Mouse (Mus musculus): ENCODE data around the gene Slc16a10.

Gene Slc16a10

GRCm38 (mm10) chr10:40177323-40177962, 35.4 kb upstream of the Slc16a10 start:
- Histone ChIP-seq H3K9me3 (ENCODE audit: low read length) (no peaks in the 10 kb centered on the region), H3K4me1 (replicated peaks; ENCODE audit: low read depth, low read length) (no peaks in the 10 kb centered on the region), H3K4me3 (replicated peaks; ENCODE audit: low read length) (no peak overlapping the region), H3K36me3 (ENCODE audit: insufficient read depth, low read length) (no peaks in the 10 kb centered on the region), H3K27me3 (ENCODE audit: insufficient read depth, low read length) (0 out of 2 replicates have a peak, but pooled peaks cover 4% of the 10 kb centered on the region)
- TF ChIP-seq POU5F1 (IDR thresholded peaks at IDR 0.05; ENCODE audit: borderline replicate concordance, low read length) (no peak), NANOG (IDR thresholded peaks at IDR 0.05; ENCODE audit: borderline replicate concordance, low read length) (no peak), CTCF (conservative IDR thresholded peaks at IDR 0.05; ENCODE audit: low read length) (no peak)

- no peaks in the 10 kb centered on the region for H3K36me3 ChIP-seq (ENCODE audit: insufficient read depth, low read length)
- TF ChIP-seq CTCF (conservative IDR thresholded peaks at IDR 0.05; ENCODE audit: low read length) = no peak
- H3K4me1 ChIP-seq (replicated peaks; ENCODE audit: low read depth, low read length) = no peaks in the 10 kb centered on the region
- H3K27me3 ChIP-seq (ENCODE audit: insufficient read depth, low read length) = no peaks in the 10 kb centered on the region
- no peak overlapping the region for H3K4me3 ChIP-seq (replicated peaks; ENCODE audit: low read length)
- peaks cover 34% of the 10 kb centered on the region for H3K9me3 ChIP-seq (ENCODE audit: low read length)
These were observed 30.1 kb upstream of the Slc16a10 start for GRCm38 (mm10) chr10:40172136-40172535.

- H3K36me3 ChIP-seq (ENCODE audit: insufficient read depth, low read length) = no peaks in the 10 kb centered on the region
- no peak overlapping the region for H3K4me3 ChIP-seq (replicated peaks; ENCODE audit: low read length)
- TF ChIP-seq NANOG (IDR thresholded peaks at IDR 0.05; ENCODE audit: borderline replicate concordance, low read length) (no peak), POU5F1 (IDR thresholded peaks at IDR 0.05; ENCODE audit: borderline replicate concordance, low read length) (no peak), CTCF (conservative IDR thresholded peaks at IDR 0.05; ENCODE audit: low read length) (no peak)
- H3K9me3 ChIP-seq (ENCODE audit: low read length) = peaks cover 34% of the 10 kb centered on the region
- H3K27me3 ChIP-seq (ENCODE audit: insufficient read depth, low read length) = 0 out of 2 replicates have a peak, but pooled peaks cover under 1% of the 10 kb centered on the region
- no peaks in the 10 kb centered on the region for H3K4me1 ChIP-seq (replicated peaks; ENCODE audit: low read depth, low read length)
These were observed 29.2 kb upstream of the Slc16a10 start for GRCm38 (mm10) chr10:40171211-40171610.

- H3K9me3 ChIP-seq (ENCODE audit: low read length) = peaks cover 34% of the 10 kb centered on the region
- no peak for TF ChIP-seq NANOG (IDR thresholded peaks at IDR 0.05; ENCODE audit: borderline replicate concordance, low read length)
- no peak for TF ChIP-seq CTCF (conservative IDR thresholded peaks at IDR 0.05; ENCODE audit: low read length)
- no peak for TF ChIP-seq POU5F1 (IDR thresholded peaks at IDR 0.05; ENCODE audit: borderline replicate concordance, low read length)
- no peaks in the 10 kb centered on the region for H3K4me1 ChIP-seq (replicated peaks; ENCODE audit: low read depth, low read length)
- 0 out of 2 replicates have a peak, but pooled peaks cover 5% of the 10 kb centered on the region for H3K27me3 ChIP-seq (ENCODE audit: insufficient read depth, low read length)
- no peaks in the 10 kb centered on the region for H3K36me3 ChIP-seq (ENCODE audit: insufficient read depth, low read length)
- no peak overlapping the region for H3K4me3 ChIP-seq (replicated peaks; ENCODE audit: low read length)
These were observed 28.1 kb upstream of the Slc16a10 start for GRCm38 (mm10) chr10:40170141-40170558.

GRCm38 (mm10) chr10:40169566-40169965, 27.5 kb upstream of the Slc16a10 start:
- peaks cover 34% of the 10 kb centered on the region for H3K9me3 ChIP-seq (ENCODE audit: low read length)
- H3K27me3 ChIP-seq (ENCODE audit: insufficient read depth, low read length) = 0 out of 2 replicates have a peak, but pooled peaks cover 5% of the 10 kb centered on the region
- H3K4me1 ChIP-seq (replicated peaks; ENCODE audit: low read depth, low read length) = no peaks in the 10 kb centered on the region
- no peaks in the 10 kb centered on the region for H3K36me3 ChIP-seq (ENCODE audit: insufficient read depth, low read length)
- H3K4me3 ChIP-seq (replicated peaks; ENCODE audit: low read length) = no peak overlapping the region
- TF ChIP-seq NANOG (IDR thresholded peaks at IDR 0.05; ENCODE audit: borderline replicate concordance, low read length) (no peak), CTCF (conservative IDR thresholded peaks at IDR 0.05; ENCODE audit: low read length) (no peak), POU5F1 (IDR thresholded peaks at IDR 0.05; ENCODE audit: borderline replicate concordance, low read length) (no peak)

- no peak for TF ChIP-seq NANOG (IDR thresholded peaks at IDR 0.05; ENCODE audit: borderline replicate concordance, low read length)
- TF ChIP-seq CTCF (conservative IDR thresholded peaks at IDR 0.05; ENCODE audit: low read length) = no peak
- no peak for TF ChIP-seq POU5F1 (IDR thresholded peaks at IDR 0.05; ENCODE audit: borderline replicate concordance, low read length)
- no peak overlapping the region for H3K4me3 ChIP-seq (replicated peaks; ENCODE audit: low read length)
- peaks cover 34% of the 10 kb centered on the region for H3K9me3 ChIP-seq (ENCODE audit: low read length)
- no peaks in the 10 kb centered on the region for H3K36me3 ChIP-seq (ENCODE audit: insufficient read depth, low read length)
- H3K4me1 ChIP-seq (replicated peaks; ENCODE audit: low read depth, low read length) = peaks cover 3% of the 10 kb centered on the region; the same call in 1 of the 2 replicates
- 0 out of 2 replicates have a peak, but pooled peaks cover 5% of the 10 kb centered on the region for H3K27me3 ChIP-seq (ENCODE audit: insufficient read depth, low read length)
These were observed 27.0 kb upstream of the Slc16a10 start for GRCm38 (mm10) chr10:40169088-40169487.

- Histone ChIP-seq H3K4me1 (replicated peaks; ENCODE audit: low read depth, low read length) (peaks cover 3% of the 10 kb centered on the region; the same call in 1 of the 2 replicates), H3K9me3 (ENCODE audit: low read length) (peaks cover 8% of the 10 kb centered on the region; the same call in 1 of the 2 replicates), H3K36me3 (ENCODE audit: insufficient read depth, low read length) (no peaks in the 10 kb centered on the region), H3K4me3 (replicated peaks; ENCODE audit: low read length) (no peak overlapping the region), H3K27me3 (ENCODE audit: insufficient read depth, low read length) (0 out of 2 replicates have a peak, but pooled peaks cover 5% of the 10 kb centered on the region)
- no peak for TF ChIP-seq NANOG (IDR thresholded peaks at IDR 0.05; ENCODE audit: borderline replicate concordance, low read length)
- no peak for TF ChIP-seq CTCF (conservative IDR thresholded peaks at IDR 0.05; ENCODE audit: low read length)
- no peak for TF ChIP-seq POU5F1 (IDR thresholded peaks at IDR 0.05; ENCODE audit: borderline replicate concordance, low read length)
These were observed 22.6 kb upstream of the Slc16a10 start for GRCm38 (mm10) chr10:40164421-40165386.

- no peak overlapping the region for H3K4me3 ChIP-seq (replicated peaks; ENCODE audit: low read length)
These were observed 21.9 kb upstream of the Slc16a10 start for GRCm38 (mm10) chr10:40163914-40164313.

More at GRCm38 (mm10) chr10:40163914-40164313, 21.9 kb upstream of the Slc16a10 start:
- 0 out of 2 replicates have a peak, but pooled peaks cover 5% of the 10 kb centered on the region for H3K27me3 ChIP-seq (ENCODE audit: insufficient read depth, low read length)
- H3K4me1 ChIP-seq (replicated peaks; ENCODE audit: low read depth, low read length) = peaks cover 3% of the 10 kb centered on the region; the same call in 1 of the 2 replicates
- TF ChIP-seq CTCF (conservative IDR thresholded peaks at IDR 0.05; ENCODE audit: low read length) (no peak), NANOG (IDR thresholded peaks at IDR 0.05; ENCODE audit: borderline replicate concordance, low read length) (no peak), POU5F1 (IDR thresholded peaks at IDR 0.05; ENCODE audit: borderline replicate concordance, low read length) (no peak)
- H3K9me3 ChIP-seq (ENCODE audit: low read length) = peaks cover under 1% of the 10 kb centered on the region; the same call in 1 of the 2 replicates
- H3K36me3 ChIP-seq (ENCODE audit: insufficient read depth, low read length) = no peaks in the 10 kb centered on the region
